Mouse (Mus musculus) hindbrain, embryonic 16.5 days (tissue): ENCODE data around the gene Izumo1. TPM values are rescaled to one million over a fixed set of nuclear protein-coding genes. Genes with fewer than 3 reads are reported as not detected.
A peak's percentile ranks its signal among the peaks of the same experiment; 100 is the strongest.

ENCODE experiments used
- ATAC-seq: fragments of 200-750 bp; cut with Nextera tagmentation; 2 replicates; pipeline ENCODE4 v1.8.0; 2017; ENCODE audit warnings: moderate TSS enrichment, moderate library complexity
- H3K27ac ChIP-seq: fragments of 300-500 bp; sonication (generic); 2 replicates; pipeline ENCODE4 v1.5.1; 2014; ENCODE audit warnings: low read depth, mild to moderate bottlenecking, control low read depth, low read length, moderate library complexity
- H3K27me3 ChIP-seq: fragments of 300-500 bp; sonication (generic); replicated peaks from 2 replicates; pipeline ENCODE4 v1.6.1; 2014; ENCODE audit warnings: low read length; ENCODE audit not compliant: control insufficient read depth, insufficient read depth
- H3K36me3 ChIP-seq: fragments of 300-500 bp; sonication (generic); 2 replicates; pipeline ENCODE4 v1.6.1; 2014; ENCODE audit warnings: mild to moderate bottlenecking, low read length, moderate library complexity, mixed read lengths; ENCODE audit not compliant: control insufficient read depth, insufficient read depth
- H3K4me1 ChIP-seq: fragments of 300-500 bp; sonication (generic); 2 replicates; pipeline ENCODE4 v1.6.1; 2014; ENCODE audit warnings: low read depth, low read length; ENCODE audit not compliant: control insufficient read depth, insufficient read depth
- H3K4me2 ChIP-seq: fragments of 300-500 bp; sonication (generic); 2 replicates; pipeline ENCODE4 v1.6.1; 2014; ENCODE audit warnings: mild to moderate bottlenecking, low read length, control low read depth, moderate library complexity
- H3K4me3 ChIP-seq: fragments of 300-500 bp; sonication (generic); 2 replicates; pipeline ENCODE4 v1.5.1; 2014; ENCODE audit warnings: mild to moderate bottlenecking, low read length, control low read depth, moderate library complexity
- H3K9ac ChIP-seq: fragments of 300-500 bp; sonication (generic); 2 replicates; pipeline ENCODE4 v1.6.1; 2014; ENCODE audit warnings: low read depth, mild to moderate bottlenecking, control low read depth, low read length, moderate library complexity
- H3K9me3 ChIP-seq: fragments of 300-500 bp; sonication (generic); 2 replicates; pipeline ENCODE4 v1.6.1; 2014; ENCODE audit warnings: mild to moderate bottlenecking, low read length, moderate library complexity; ENCODE audit not compliant: control insufficient read depth
- WGBS: fragments of 180-500 bp; shearing (Covaris S2); extraction: QIAGEN DNeasy Blood & Tissue Kit; methylation state at CpG from one replicate; pipeline ENCODE4 v1.1.7; 2014; 5-methylcytosine and 5-hydroxymethylcytosine counted together
- polyA plus RNA-seq: library from polyadenylated mRNA; unstranded; fragments of >200 nt; fragmentation: Nextera tagmentation; extraction: Ambion mirVana; gene quantifications from 2 replicates; pipeline ENCODE4 v1.2.1, GENCODE M21; 2015

Izumo1 gene
- polyA plus RNA-seq, 1 experiment from 2014 or later: not detected

DNA sequence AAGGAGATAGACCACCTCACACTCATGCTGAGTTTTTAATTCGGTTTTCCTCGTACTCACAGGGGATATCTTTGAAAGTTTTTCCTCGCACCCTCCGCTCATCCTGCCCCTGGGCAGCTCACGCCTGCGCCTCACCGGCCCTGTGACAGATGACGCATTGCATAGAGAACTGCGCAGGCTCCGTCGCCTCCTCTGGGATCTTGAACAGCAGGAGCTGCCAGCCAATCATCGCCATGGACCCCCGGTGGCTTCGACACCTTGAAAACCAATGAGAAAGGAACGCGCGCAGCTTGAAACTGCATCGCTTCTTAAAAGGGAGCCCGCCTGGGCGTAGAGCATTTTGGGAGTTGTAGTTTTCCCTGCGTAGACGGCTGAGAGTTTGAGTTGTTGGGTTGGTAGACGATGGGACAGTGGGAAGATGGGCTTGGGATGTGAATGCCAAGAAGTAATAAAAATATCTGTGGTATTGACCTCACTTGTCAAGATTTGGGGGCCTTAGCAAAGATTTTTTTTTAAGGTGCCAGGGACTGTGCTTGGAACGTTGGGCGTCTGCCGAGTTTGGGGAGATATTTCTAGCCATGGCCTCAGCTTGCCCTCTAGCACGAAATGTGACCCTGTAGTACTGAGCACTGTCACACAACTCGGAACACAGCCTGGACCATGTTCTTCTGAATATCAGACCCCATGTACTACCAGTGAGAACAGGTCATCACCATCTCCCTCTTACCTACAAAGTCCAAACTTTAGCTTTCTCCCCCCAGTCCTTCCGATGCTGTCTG is 17.2 kb downstream of the Izumo1 start:
- peak; percentile 89 for ATAC-seq
- no peaks in the 10 kb centered on the region for H3K27me3 ChIP-seq
- peak overlapping the region; percentile 40 for H3K4me3 ChIP-seq
- no peak overlapping the region for H3K27ac ChIP-seq
- peak overlapping the region; percentile 52; the same call in 1 of the 2 replicates for H3K9ac ChIP-seq
- H3K36me3 ChIP-seq: peaks cover 7% of the 10 kb centered on the region
- peaks cover 18% of the 10 kb centered on the region for H3K4me1 ChIP-seq
- no peaks in the 10 kb centered on the region for H3K9me3 ChIP-seq
- peak overlapping the region; percentile 68 for H3K4me2 ChIP-seq
- WGBS: 18% methylated on average over 29 of the region's 29 CpGs

DNA sequence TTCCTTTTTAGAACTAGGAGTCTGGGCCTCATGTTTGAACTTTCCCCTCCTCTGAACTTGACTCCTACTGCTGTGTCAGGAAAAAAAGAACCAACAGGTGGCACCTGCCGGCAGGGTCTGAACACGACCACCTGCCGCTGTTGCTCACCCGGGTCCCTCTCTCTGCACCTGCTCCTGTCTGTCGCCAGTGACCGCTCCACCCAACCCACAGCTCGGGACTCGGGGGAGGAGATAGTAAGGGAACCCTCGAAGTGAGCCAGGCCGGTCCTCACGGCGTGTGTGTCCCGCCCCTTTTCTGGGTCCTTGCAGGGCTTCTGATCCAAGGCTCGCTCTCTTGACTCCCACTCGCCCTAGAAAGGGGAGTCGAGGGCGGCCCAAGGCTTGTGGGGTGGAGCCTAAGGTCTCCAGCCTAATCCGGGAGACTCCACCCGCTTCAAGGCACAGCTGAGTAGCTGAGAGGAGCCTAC is 18.0 kb downstream of the Izumo1 start, which contains the start of gene Mamstr:
Gene Mamstr, plus strand, starts transcription at position 417 of the 467 bp plus-strand sequence.
- no peak within 1 kb of the TSS for H3K4me3 ChIP-seq
- H3K9me3 ChIP-seq: no peaks in the 10 kb centered on the region
- no peak within 1 kb of the TSS for H3K9ac ChIP-seq
- H3K36me3 ChIP-seq: peaks cover 7% of the 10 kb centered on the region
- H3K4me1 ChIP-seq: peaks cover 18% of the 10 kb centered on the region
- WGBS: 23% methylated on average over 19 of the region's 19 CpGs
- no peak within 1 kb of the TSS for H3K4me2 ChIP-seq
- ATAC-seq: no peak
- H3K27me3 ChIP-seq: no peaks in the 10 kb centered on the region
- no peak within 1 kb of the TSS for H3K27ac ChIP-seq

DNA sequence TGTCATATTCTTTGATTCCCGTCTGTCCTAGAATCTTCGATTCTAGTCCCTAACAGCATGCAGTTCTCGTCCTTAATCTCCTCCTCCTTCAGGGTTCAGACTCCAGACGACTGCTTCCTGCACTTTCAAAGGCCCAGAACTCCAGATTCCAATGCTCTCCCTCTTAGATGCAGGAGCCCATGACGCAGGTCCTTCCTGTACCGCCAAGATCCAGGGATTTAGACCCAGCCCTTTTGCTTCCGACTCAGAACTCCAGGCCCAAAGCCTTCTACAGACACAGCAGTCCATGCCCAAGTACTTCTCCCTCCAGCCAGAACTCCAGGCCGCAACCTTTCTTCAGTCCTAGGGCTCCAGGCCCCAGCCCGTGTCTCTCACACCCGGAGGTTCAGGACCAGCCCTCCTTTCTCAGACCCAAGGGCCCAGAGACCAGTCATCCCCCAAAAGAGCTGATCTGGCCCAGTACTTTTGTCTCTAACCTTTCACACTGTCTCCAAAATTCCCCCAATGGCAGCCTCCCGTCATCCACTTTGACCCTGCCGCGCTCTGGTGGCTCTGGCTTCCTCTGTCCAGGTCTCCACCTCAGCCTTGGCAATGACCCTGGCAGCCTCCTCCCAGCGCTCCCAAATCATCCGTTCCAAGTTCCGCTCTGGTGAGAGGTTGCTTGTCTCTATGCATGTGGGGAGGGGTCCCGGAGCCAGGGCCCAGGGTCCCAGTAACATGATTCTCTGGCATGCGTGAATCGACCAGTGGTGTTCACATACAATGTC is 18.8 kb downstream of the Izumo1 start:
- Histone ChIP-seq H3K27ac (no peak overlapping the region), H3K36me3 (peaks cover 7% of the 10 kb centered on the region), H3K4me1 (peaks cover 18% of the 10 kb centered on the region), H3K4me3 (no peak overlapping the region), H3K27me3 (no peaks in the 10 kb centered on the region), H3K4me2 (no peak overlapping the region), H3K9me3 (no peaks in the 10 kb centered on the region), H3K9ac (no peak overlapping the region)
- no peak for ATAC-seq
- 72% methylated on average over 19 of the region's 19 CpGs for WGBS

DNA sequence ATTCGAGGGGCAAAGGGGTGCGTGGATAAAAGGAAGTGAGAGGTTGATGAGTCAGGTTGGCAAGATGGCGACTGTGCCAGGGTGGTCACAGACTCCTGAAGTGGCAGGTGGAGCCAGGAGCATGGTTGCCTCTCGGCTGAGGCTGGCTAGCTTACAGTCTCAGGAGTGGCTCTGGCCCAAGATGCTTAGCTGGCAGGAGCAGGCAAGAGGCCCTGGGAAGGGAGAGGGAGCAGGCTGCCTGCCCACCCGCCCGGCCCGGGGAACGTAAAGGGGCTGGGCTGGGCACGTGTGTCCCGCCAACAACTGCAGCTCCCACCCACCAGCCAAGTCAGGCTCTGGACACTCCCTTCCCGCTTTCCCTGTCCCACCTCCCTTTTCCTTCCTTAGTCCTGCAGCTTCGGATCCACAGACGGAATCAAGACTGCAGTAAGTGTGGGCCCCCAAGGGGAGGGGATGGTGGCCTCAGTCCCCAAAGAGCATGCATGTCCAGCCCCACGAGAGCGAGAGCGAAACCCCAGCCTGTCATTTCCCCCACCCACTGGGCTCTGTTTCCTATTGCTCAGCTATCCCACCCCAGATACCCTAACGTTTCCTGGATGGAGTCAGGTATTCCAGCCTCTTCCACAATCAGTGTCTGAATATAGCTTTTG is 19.9 kb downstream of the Izumo1 start:
- no peak overlapping the region for H3K27ac ChIP-seq
- no peaks in the 10 kb centered on the region for H3K9me3 ChIP-seq
- peaks cover 2% of the 10 kb centered on the region for H3K36me3 ChIP-seq
- no peak overlapping the region for H3K4me3 ChIP-seq
- no peak for ATAC-seq
- 62% methylated on average over 13 of the region's 17 CpGs for WGBS
- H3K4me2 ChIP-seq: peak overlapping the region; percentile 20; the same call in 1 of the 2 replicates
- H3K4me1 ChIP-seq: peaks cover 18% of the 10 kb centered on the region
- H3K27me3 ChIP-seq: no peaks in the 10 kb centered on the region
- peak overlapping the region; percentile 24; the same call in 1 of the 2 replicates for H3K9ac ChIP-seq

DNA sequence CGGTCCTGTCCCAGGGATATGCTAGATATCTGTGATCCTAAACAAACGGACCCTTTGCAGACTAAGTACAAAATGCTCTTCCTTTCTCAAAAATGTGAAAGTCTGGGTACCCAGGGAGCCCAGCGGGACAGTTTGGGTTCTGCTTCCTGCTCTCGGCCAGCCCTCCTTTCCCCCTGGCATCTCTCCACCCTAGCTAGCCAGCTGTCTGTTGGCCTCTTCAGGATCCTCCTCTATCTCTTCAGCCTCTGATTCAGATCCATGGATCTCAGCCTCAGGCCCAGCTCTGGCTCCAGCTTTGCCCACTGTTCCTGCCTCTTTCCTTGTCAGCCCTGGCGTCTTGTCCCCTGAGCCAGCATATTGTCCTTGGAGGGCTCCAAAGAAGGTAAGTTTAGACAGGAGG is 20.5 kb downstream of the Izumo1 start:
- Histone ChIP-seq H3K9ac (no peak overlapping the region), H3K4me2 (no peak overlapping the region), H3K27me3 (no peaks in the 10 kb centered on the region), H3K27ac (no peak overlapping the region), H3K36me3 (no peaks in the 10 kb centered on the region), H3K4me3 (no peak overlapping the region), H3K4me1 (peaks cover 18% of the 10 kb centered on the region), H3K9me3 (no peaks in the 10 kb centered on the region)
- 78% methylated on average over 5 of the region's 5 CpGs for WGBS
- no peak for ATAC-seq

DNA sequence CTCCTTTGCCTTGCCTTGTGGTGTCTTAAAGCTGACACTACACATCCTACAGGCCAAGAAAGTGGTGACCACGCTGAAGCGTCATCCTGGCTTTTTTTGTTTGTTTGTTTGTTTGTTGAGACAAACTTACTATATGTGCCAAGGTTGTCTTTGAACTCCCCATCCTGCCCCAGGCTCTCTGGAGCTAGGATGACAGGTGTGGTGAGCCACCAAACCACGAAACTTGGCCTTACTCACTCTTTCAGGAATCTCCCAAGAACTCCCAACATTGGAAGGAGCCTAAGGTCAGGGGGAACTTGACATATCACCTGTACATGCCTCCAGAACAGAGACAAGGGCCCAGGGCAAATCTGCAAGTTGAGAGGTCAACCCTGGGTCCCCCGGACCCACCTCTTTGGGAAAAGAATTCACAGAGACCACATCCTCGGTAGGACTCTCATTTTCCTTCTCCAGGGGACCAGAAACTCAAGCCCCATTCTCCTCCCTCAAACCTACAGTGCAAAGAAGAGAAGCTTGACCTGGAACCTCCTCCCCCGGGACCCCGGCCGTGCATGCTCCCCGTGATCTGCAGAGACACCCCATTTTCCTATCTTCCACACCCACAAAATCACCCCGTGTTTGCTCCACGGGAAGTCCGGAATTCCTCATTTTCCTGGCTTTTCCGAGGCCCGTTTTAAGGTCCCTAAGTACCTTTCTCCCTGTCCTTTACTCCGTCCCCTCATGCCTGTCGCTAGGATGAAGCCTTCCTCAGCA is 21.1 kb downstream of the Izumo1 start:
- WGBS: 37% methylated on average over 16 of the region's 16 CpGs
- Histone ChIP-seq H3K9ac (peak overlapping the region; percentile 74), H3K4me3 (peak overlapping the region; percentile 43), H3K9me3 (no peaks in the 10 kb centered on the region), H3K27me3 (no peaks in the 10 kb centered on the region), H3K27ac (peak overlapping the region; percentile 80), H3K4me1 (peaks cover 18% of the 10 kb centered on the region), H3K36me3 (no peaks in the 10 kb centered on the region), H3K4me2 (peak overlapping the region; percentile 77)
- no peak for ATAC-seq

DNA sequence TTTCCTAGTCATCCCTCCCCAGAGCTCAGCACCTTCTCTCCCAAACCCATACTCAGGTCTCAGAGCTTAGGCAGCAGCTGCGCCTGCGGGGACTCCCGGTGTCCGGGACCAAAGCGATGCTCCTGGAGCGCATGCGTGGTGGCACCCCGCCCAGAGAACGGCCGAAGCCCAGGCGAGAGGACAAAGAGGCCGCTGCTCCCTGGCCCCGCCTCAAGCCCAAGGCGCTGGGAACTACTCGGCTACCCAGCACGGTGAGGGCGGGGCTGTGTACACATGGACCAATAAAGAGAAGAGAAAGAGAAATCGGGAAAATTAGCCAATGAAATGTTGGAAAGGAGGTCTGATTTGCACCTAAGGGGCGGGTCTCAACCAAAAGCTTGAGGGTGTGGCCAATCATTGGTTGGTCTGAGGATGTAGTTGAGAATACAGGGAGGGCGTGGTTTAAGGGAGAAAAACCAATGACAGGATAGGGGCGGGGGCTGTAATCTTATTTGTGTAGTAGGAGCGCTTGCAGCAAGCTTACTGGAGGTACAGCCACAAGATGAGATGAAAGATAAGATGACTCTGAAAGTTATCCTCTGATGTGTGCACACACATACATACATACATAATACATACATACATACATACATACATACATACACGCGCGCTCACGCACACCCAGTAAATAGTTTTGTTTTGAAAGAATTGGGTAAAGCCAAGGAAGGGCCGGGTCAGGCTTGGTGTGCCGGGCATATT is 22.0 kb downstream of the Izumo1 start:
- H3K4me2 ChIP-seq: peak overlapping the region; percentile 77
- H3K9me3 ChIP-seq: no peaks in the 10 kb centered on the region
- peak; percentile 94 for ATAC-seq
- H3K27ac ChIP-seq: peak overlapping the region; percentile 80
- H3K36me3 ChIP-seq: no peaks in the 10 kb centered on the region
- H3K4me1 ChIP-seq: peaks cover 13% of the 10 kb centered on the region
- no peaks in the 10 kb centered on the region for H3K27me3 ChIP-seq
- peak overlapping the region; percentile 43 for H3K4me3 ChIP-seq
- peak overlapping the region; percentile 74 for H3K9ac ChIP-seq
- 2% methylated on average over 28 of the region's 28 CpGs for WGBS

DNA sequence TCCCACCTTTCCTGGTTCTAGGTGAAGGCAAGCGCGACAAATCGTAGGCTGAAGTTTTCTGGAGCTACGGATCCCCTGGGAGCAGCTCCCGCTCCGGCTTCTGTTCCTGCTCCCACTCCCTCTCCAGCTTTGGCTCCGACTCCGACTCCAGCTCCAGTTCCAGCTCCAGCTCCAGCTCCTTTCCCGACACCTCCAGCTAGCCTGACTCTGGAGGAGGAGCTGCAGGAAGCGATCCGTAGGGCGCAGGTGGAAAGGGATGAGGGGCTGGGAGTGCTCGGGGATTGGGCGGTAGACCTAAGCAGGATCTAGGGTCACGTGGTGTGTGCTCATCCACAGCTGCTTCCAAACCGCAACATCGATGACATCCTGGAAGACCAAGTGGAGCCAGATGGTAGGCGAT is 22.6 kb downstream of the Izumo1 start:
- no peaks in the 10 kb centered on the region for H3K36me3 ChIP-seq
- WGBS: 2% methylated on average over 18 of the region's 18 CpGs

More for the DNA sequence above, 22.6 kb downstream of the Izumo1 start:
- peak overlapping the region; percentile 49 for H3K9ac ChIP-seq
- H3K4me3 ChIP-seq: peak overlapping the region; percentile 37
- H3K27me3 ChIP-seq: no peaks in the 10 kb centered on the region
- H3K4me1 ChIP-seq: peaks cover 13% of the 10 kb centered on the region
- H3K27ac ChIP-seq: peak overlapping the region; percentile 80
- H3K9me3 ChIP-seq: no peaks in the 10 kb centered on the region
- peak overlapping the region; percentile 77 for H3K4me2 ChIP-seq
- ATAC-seq: peak; percentile 6
